Mouse (Mus musculus) midbrain, embryonic 14.5 days (tissue): Measurements from ENCODE around the gene Rpa1. TPM values are rescaled to one million over a fixed set of nuclear protein-coding genes. Genes with fewer than 3 reads are reported as not detected.
"Not testable (repeated sequence)": the region's sequence is repeated elsewhere in the genome, so short reads cannot be mapped to it uniquely, and the experiment has no call there.

Source experiments
- ATAC-seq: fragments of 200-750 bp; cut with Nextera tagmentation; 2 replicates; pipeline ENCODE4 v1.8.0; 2017; ENCODE audit warnings: moderate number of reproducible peaks, moderate library complexity; ENCODE audit not compliant: low FRiP score, low TSS enrichment
- DNase-seq: peaks from one replicate; pipeline ENCODE4 v3.0.0-alpha.2; 2015
- H3K27ac ChIP-seq: fragments of 300-500 bp; sonication (generic); replicated peaks from 2 replicates; pipeline ENCODE4 v1.5.1; 2014; ENCODE audit warnings: mild to moderate bottlenecking, low read depth, low read length, moderate library complexity
- H3K27me3 ChIP-seq: fragments of 300-500 bp; sonication (generic); 2 replicates; pipeline ENCODE4 v1.6.1; 2014; ENCODE audit warnings: low read length, control low read depth, mixed read lengths; ENCODE audit not compliant: control insufficient read depth, insufficient read depth
- H3K36me3 ChIP-seq: fragments of 300-500 bp; sonication (generic); 2 replicates; pipeline ENCODE4 v1.6.1; 2014; ENCODE audit warnings: low read length, control low read depth; ENCODE audit not compliant: control insufficient read depth, insufficient read depth
- H3K4me1 ChIP-seq: fragments of 300-500 bp; sonication (generic); 2 replicates; pipeline ENCODE4 v1.6.1; 2014; ENCODE audit warnings: mild to moderate bottlenecking, antibody characterized with exemption, low read length, control low read depth; ENCODE audit not compliant: control insufficient read depth, insufficient read depth
- H3K4me2 ChIP-seq: fragments of 300-500 bp; sonication (generic); 2 replicates; pipeline ENCODE4 v1.6.1; 2014; ENCODE audit warnings: mild to moderate bottlenecking, low read length, moderate library complexity
- H3K4me3 ChIP-seq: fragments of 300-500 bp; sonication (generic); replicated peaks from 2 replicates; pipeline ENCODE4 v1.5.1; 2014; ENCODE audit warnings: low read depth, low read length
- H3K9ac ChIP-seq: fragments of 300-500 bp; sonication (generic); replicated peaks from 2 replicates; pipeline ENCODE4 v1.6.1; 2014; ENCODE audit warnings: mild to moderate bottlenecking, low read length, moderate library complexity
- H3K9me3 ChIP-seq: fragments of 300-500 bp; sonication (generic); 2 replicates; pipeline ENCODE4 v1.6.1; 2016; ENCODE audit warnings: low read length, control low read depth, mixed read lengths; ENCODE audit not compliant: control insufficient read depth
- WGBS: fragments of 180-500 bp; shearing (Covaris S2); extraction: QIAGEN DNeasy Blood & Tissue Kit; methylation state at CpG from one replicate; pipeline ENCODE4 v1.1.7; 2014; 5-methylcytosine and 5-hydroxymethylcytosine counted together
- polyA plus RNA-seq: library from polyadenylated mRNA; unstranded; fragments of >200 nt; fragmentation: Nextera tagmentation; extraction: Ambion mirVana; gene quantifications from 2 replicates; pipeline ENCODE4 v1.2.1, GENCODE M21; 2014

Gene Rpa1
- polyA plus RNA-seq: 48.3 and 50.0 TPM in 2 replicates

- Histone ChIP-seq H3K4me2 (peak within 1 kb of the TSS; percentile 86), H3K4me3 (peak within 1 kb of the TSS; percentile 55), H3K9ac (peak within 1 kb of the TSS; percentile 55), H3K9me3 (no peaks in the 10 kb centered on the region), H3K27ac (peak within 1 kb of the TSS; percentile 37; the same call in 1 of the 2 replicates), H3K27me3 (no peaks in the 10 kb centered on the region), H3K4me1 (0 out of 2 replicates have a peak, but pooled peaks cover 6% of the 10 kb centered on the region), H3K36me3 (no peaks in the 10 kb centered on the region)
- DNase-seq: peak; percentile 98
- under 1% methylated on average over 56 of the region's 56 CpGs for WGBS
- peak; percentile 100 for ATAC-seq
Measured at GRCm38 (mm10) chr11:75348199-75348889, at the start of gene Rpa1, which contains the start of gene Smyd4. Rpa1 (minus strand) TSS chr11:75348324. Smyd4 (plus strand) TSS chr11:75348433.

- H3K27me3 ChIP-seq: no peaks in the 10 kb centered on the region
- ATAC-seq (no peak), DNase-seq (no peak)
- no peaks in the 10 kb centered on the region for H3K9me3 ChIP-seq
- 0 out of 2 replicates have a peak, but pooled peaks cover 3% of the 10 kb centered on the region for H3K36me3 ChIP-seq
- whole genome bisulfite sequencing: 83% methylated on average over 7 of the region's 7 CpGs
- no peak overlapping the region for H3K4me2 ChIP-seq
- H3K4me3 ChIP-seq: no peak overlapping the region
- H3K4me1 ChIP-seq: no peaks in the 10 kb centered on the region
- no peak overlapping the region for H3K9ac ChIP-seq
- H3K27ac ChIP-seq: no peak overlapping the region
Measured at GRCm38 (mm10) chr11:75397452-75397851, 49.3 kb upstream of the Rpa1 start.

GRCm38 (mm10) chr11:75395611-75396010 lies 47.5 kb upstream of the Rpa1 start:
- Histone ChIP-seq H3K27me3 (no peaks in the 10 kb centered on the region), H3K9ac (no peak overlapping the region), H3K4me1 (no peaks in the 10 kb centered on the region), H3K4me3 (no peak overlapping the region), H3K9me3 (no peaks in the 10 kb centered on the region), H3K4me2 (no peak overlapping the region), H3K36me3 (no peaks in the 10 kb centered on the region), H3K27ac (no peak overlapping the region)
- DNase-seq (no peak), ATAC-seq (no peak)
- 90% methylated on average over 1 of the region's 1 CpGs for WGBS

GRCm38 (mm10) chr11:75383529-75383928 lies 35.4 kb upstream of the Rpa1 start:
- not testable (repeated sequence) for DNase-seq

GRCm38 (mm10) chr11:75378786-75379185 lies 30.7 kb upstream of the Rpa1 start:
- not testable (repeated sequence) for H3K9ac ChIP-seq, ATAC-seq, H3K9me3 ChIP-seq, H3K4me1 ChIP-seq, DNase-seq, H3K4me3 ChIP-seq, H3K4me2 ChIP-seq, H3K27me3 ChIP-seq, H3K27ac ChIP-seq, H3K36me3 ChIP-seq
- WGBS: 91% methylated on average over 2 of the region's 2 CpGs

More at GRCm38 (mm10) chr11:75383529-75383928, 35.4 kb upstream of the Rpa1 start:
- not testable (repeated sequence) for ATAC-seq, H3K27ac ChIP-seq, H3K27me3 ChIP-seq, H3K4me2 ChIP-seq, H3K36me3 ChIP-seq, H3K4me1 ChIP-seq, H3K9me3 ChIP-seq, H3K4me3 ChIP-seq, H3K9ac ChIP-seq
- WGBS: 55% methylated on average over 3 of the region's 3 CpGs

GRCm38 (mm10) chr11:75377125-75377524 lies 29.0 kb upstream of the Rpa1 start:
- WGBS: 92% methylated on average over 1 of the region's 1 CpGs
- no peak overlapping the region for H3K27ac ChIP-seq

GRCm38 (mm10) chr11:75355475-75355874 lies 7.4 kb upstream of the Rpa1 start:
- no peak overlapping the region for H3K9ac ChIP-seq
- H3K9me3 ChIP-seq: no peaks in the 10 kb centered on the region
- H3K4me2 ChIP-seq: no peak overlapping the region
- no peak overlapping the region for H3K4me3 ChIP-seq
- 98% methylated on average over 1 of the region's 1 CpGs for WGBS
- ATAC-seq (no peak), DNase-seq (no peak)
- no peaks in the 10 kb centered on the region for H3K4me1 ChIP-seq
- H3K27ac ChIP-seq: no peak overlapping the region
- no peaks in the 10 kb centered on the region for H3K27me3 ChIP-seq
- H3K36me3 ChIP-seq: no peaks in the 10 kb centered on the region

More at GRCm38 (mm10) chr11:75377125-75377524, 29.0 kb upstream of the Rpa1 start:
- no peak overlapping the region for H3K4me2 ChIP-seq
- DNase-seq: no peak
- no peak overlapping the region for H3K4me3 ChIP-seq
- H3K27me3 ChIP-seq: no peaks in the 10 kb centered on the region
- H3K36me3 ChIP-seq: no peaks in the 10 kb centered on the region
- no peaks in the 10 kb centered on the region for H3K4me1 ChIP-seq
- no peak for ATAC-seq
- H3K9me3 ChIP-seq: no peaks in the 10 kb centered on the region
- no peak overlapping the region for H3K9ac ChIP-seq

GRCm38 (mm10) chr11:75351225-75351624 lies 3.1 kb upstream of the Rpa1 start:
- Histone ChIP-seq H3K9me3 (no peaks in the 10 kb centered on the region), H3K4me1 (0 out of 2 replicates have a peak, but pooled peaks cover 6% of the 10 kb centered on the region), H3K9ac (no peak overlapping the region), H3K27me3 (no peaks in the 10 kb centered on the region), H3K4me2 (no peak overlapping the region), H3K27ac (no peak overlapping the region), H3K4me3 (no peak overlapping the region), H3K36me3 (no peaks in the 10 kb centered on the region)
- DNase-seq: no peak
- no peak for ATAC-seq

GRCm38 (mm10) chr11:75348890-75349261 lies 752 bp upstream of the Rpa1 start:
- no peaks in the 10 kb centered on the region for H3K9me3 ChIP-seq
- peak overlapping the region; percentile 55 for H3K4me3 ChIP-seq
- H3K27me3 ChIP-seq: no peaks in the 10 kb centered on the region
- H3K9ac ChIP-seq: peak overlapping the region; percentile 55
- DNase-seq (no peak), ATAC-seq (no peak)
- 0 out of 2 replicates have a peak overlapping the region, but pooled peaks have one; percentile 37 for H3K27ac ChIP-seq
- 47% methylated on average over 10 of the region's 10 CpGs for WGBS
- peak overlapping the region; percentile 86 for H3K4me2 ChIP-seq
- 0 out of 2 replicates have a peak, but pooled peaks cover 6% of the 10 kb centered on the region for H3K4me1 ChIP-seq
- H3K36me3 ChIP-seq: no peaks in the 10 kb centered on the region
